Mouse (Mus musculus) cerebellum, postnatal 36 days (tissue): ENCODE data around the gene Gfpt2.
"Not testable (repeated sequence)": the region's sequence is repeated elsewhere in the genome, so short reads cannot be mapped to it uniquely, and the experiment has no call there.

Source experiments
- DNase-seq, 2 experiments: peaks; one replicate each; pipeline ENCODE4 v3.0.0; 2021 to 2022; ENCODE audit warnings: mixed read lengths in 2 of 2

Gfpt2 gene

DNA sequence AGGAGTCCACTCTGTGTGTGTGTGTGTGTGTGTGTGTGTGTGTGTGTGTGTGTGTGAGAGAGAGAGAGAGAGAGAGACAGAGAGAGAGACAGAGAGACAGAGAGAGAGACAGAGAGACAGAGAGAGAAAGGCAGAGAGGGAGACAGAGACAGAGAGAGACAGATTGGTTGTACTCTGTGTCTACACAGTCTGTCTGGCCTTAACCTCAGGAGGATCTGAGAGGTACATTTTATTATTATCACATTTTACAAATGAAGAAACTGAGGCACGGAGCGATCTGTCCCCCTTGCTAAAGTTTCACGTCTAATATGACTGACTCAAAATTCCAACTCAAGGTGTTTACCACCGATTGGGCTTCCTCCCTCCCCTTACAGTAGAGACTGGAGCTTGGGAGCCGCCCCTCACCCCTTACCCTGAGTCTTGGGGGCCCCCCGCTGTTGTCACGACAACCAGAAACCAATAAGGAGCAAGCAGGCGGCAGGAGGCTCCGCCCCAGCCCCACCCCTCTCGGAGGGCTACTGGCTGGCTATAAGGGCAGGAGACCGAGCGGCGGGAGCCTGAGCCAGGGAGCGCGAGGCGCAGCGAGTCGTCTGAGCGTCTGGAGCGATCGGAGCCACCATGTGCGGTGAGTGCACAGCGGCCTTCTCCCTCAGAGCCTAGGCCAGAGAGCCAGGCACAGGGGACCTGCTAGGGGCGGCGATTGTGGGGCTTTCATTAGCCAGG is at the start of gene Gfpt2:
TSS of gene Gfpt2 (plus strand) at position 560 of the 723 bp plus-strand sequence.
- DNase-seq, result peak; percentile 37 to 49

- DNase-seq, result no peak
These were observed 49.0 kb upstream of the Gfpt2 start for GRCm38 (mm10) chr11:49744981-49745380.

DNA sequence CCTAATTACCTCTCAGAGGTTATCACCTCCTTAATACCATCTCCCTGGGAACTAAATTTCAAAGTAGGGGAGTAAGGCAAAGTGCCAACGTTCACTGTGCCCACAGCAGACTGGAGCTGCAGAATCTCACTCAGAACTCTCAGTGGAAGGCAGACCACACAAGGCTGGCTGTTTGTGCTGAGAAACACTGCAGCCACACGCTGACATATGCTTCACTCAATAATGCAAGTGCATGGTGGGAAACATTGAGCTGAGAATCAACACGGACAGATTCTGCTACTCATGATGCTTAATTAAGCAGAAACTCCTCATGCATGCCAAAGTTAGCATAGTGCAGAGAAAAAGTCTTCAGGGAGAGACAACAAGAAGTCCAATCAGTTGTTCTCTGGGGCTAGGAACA is 48.1 kb upstream of the Gfpt2 start:
- no peak for DNase-seq

- DNase-seq, result no peak
These were observed 47.2 kb upstream of the Gfpt2 start for GRCm38 (mm10) chr11:49746756-49747155.

GRCm38 (mm10) chr11:49754958-49755665 is 38.9 kb upstream of the Gfpt2 start:
- no peak for DNase-seq

DNA sequence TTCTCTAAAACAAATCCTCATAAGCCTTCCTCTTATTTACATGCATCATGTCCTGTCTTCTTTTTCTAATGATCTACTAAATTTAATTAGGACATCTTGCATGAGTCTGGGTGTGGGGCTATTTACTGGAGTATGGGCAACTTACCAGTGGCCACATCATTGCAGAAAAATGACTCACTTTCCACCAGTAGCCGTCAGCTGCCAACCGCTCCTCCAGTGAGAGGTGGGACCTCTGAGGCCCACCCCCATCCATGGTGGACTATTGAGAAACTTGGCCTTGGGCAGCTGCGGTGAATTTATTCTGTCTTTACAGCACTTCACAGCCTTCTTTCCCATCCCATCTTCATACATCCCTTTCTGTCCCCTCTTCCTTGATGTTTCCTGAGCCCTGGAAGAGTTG is 35.9 kb upstream of the Gfpt2 start:
- DNase-seq, result no peak

DNA sequence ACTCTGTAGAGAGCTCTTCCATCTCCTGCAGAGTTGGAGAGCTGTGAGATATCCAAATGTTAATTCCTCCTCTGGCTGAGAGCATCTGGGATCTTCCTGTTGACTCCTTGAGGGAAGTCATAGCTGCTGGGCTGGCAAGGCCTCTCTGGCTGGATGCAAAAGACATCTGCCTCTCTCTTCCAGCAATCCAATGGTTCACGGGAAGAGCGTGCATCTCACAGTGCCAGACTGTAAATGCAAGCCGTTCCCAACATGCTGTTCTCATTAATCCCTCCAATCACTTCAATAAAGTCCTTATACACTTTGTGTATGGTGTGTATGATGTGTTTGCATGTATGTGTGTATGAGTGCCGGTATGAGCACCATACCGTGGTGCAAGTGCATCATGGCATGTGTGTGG is 32.8 kb upstream of the Gfpt2 start:
- no peak for DNase-seq

GRCm38 (mm10) chr11:49763555-49763954 is 30.4 kb upstream of the Gfpt2 start:
- DNase-seq, result no peak

GRCm38 (mm10) chr11:49764023-49764422 is 30.0 kb upstream of the Gfpt2 start:
- DNase-seq, result no peak

DNA sequence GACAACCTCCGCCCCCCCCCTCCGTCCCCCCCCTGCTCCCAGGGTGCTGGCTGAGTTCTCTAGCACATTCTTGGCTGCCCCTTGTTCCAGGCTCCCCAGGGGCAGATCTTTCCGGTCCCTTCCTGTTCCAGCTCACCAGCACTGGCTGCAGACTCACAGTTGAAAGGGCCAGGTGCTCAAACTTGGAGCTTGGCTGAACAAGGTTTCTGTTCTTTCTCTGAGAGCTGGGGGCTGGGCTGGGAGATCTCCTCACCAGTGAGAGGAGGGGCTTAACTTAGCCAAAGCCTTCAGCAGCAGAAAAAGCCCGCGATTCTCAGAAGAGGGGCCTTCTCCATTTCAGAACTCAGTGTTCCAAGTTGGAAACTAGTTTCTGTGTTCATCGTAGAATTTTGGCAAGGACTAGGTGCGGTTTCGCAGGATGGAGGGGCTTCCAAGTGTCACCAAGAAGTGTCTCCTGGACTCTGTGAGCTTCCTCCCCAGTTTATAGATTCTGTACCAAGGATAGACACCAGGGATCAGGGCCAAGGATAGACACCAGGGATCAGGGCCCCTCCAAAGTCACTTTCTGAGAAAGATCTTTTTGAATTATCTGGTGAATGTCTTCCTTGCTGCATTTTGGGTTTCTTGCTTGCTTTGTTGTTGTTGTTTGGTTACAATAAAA is 29.2 kb upstream of the Gfpt2 start:
- DNase-seq, result peak in 1 of 2 experiments; percentile 9

DNA sequence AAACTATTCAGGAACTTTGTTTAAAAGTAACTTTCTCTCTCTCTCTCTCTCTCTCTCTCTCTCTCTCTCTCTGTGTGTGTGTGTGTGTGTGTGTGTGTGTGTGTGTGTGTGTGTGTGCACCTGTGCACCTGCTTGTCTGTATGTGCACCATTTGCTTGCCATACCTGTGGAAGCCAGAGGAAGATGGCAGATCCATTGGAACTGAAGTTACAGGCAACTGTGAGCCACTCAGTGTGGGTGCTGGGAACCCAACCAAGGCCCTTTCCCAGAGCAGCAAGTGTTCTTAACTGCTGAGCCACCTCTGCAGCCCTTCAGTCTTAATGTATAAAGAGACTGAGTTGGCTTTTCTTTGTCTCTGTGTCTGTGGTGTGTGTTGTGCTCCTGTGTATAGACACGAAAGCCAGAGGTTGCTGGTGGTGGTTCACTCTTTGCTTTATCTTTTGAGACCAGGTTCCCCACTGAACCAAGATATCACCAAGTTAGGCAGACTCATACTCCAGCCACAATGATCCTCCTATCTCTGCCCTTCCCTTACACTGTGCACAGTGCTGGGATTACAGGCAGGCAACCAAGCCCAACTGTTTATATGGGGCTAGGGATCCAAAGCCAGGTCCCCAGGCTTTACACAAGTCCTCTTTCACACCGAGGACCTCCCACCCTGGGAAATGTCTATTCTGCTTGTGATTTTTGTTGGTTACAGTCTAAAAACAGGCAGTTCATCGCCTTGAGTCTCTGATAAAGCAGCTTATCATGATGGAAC is 28.4 kb upstream of the Gfpt2 start:
- DNase-seq, result no peak

DNA sequence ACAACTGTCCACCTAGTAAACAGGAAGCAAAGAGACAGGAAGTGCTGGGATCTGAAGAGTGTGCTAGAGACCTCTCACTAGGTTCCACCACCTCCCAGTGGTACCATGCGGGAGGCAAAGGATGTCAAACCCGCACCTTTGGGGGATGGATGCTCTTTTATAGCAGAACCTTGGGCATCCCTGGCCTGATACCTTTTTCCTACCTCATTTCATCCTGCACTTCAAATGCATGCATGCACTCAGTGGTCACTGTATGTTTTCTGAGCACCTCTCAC is 27.9 kb upstream of the Gfpt2 start:
- no peak for DNase-seq

DNA sequence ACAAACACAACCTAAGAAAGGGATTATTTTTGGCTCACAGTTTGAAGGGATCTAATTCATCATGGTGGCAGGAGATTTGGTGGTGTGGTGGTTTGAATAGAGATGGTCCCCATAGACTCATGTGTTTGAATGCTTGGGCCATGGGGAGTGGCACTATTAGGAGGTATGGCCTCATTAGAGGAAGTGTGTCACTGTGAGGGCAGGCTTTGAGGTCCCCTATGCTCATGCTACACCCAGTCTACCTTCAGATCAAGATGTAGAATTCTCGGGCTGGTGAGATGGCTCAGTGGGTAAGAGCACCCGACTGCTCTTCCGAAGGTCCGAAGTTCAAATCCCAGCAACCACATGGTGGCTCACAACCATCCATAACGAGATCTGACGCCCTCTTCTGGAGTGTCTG is 26.5 kb upstream of the Gfpt2 start:
- not testable (repeated sequence) for DNase-seq

GRCm38 (mm10) chr11:49768781-49769180 is 25.2 kb upstream of the Gfpt2 start:
- DNase-seq, result no peak

- DNase-seq, result no peak
These were observed 23.1 kb upstream of the Gfpt2 start for GRCm38 (mm10) chr11:49770676-49771550.

GRCm38 (mm10) chr11:49772251-49772650 is 21.7 kb upstream of the Gfpt2 start:
- DNase-seq, result no peak

GRCm38 (mm10) chr11:49774894-49775293 is 19.1 kb upstream of the Gfpt2 start:
- no peak for DNase-seq

DNA sequence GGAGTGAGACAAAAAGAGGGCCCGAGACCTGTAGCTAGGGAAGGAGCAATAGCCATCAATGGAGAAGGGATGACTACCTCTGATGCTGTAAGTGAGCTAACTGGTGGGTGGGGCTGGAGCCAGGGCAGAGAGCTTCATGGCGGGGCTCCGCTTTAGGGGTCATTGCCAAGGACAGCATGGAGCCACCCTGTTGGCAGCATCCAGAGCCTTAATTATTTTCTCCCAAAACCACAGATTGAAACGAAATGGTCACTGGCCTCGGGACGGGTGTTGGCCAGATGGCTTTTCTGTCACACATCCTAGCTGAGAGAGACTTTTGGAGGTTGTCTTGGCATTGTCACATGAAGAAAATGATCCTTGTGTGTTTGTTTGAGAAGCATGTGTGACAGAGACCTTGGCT is 15.1 kb upstream of the Gfpt2 start:
- peak; percentile 35 to 38 for DNase-seq

DNA sequence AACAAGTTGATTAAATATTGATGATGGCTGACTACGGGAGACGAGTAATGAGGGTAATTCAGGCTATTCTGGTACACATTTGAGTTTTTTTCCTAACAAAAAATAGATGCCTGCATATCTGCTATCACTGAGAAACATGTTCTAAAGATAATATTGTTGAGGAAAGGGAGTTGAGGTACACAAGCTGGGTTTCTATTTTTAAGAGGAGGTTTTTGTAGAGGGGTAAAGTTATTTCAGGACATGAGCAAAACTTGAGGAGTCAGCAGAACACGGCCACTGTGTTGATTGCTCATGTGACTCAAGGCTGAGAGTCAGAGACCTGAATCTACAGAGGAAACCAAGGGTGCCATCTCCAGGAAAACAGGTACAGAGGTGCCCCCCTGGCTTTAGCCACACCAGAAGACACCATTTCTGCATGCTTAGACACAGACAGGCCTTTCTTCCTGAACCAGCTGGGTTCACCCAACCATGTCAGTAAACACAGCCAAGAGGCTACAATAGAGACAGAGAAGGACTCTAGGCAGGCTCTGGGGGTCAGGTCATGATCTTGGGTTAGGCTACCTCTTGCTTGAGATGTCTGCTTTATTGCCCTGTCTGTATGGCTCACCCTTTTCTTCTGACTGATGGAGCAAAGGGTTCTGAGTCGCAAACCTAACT is 13.7 kb upstream of the Gfpt2 start:
- no peak for DNase-seq

- DNase-seq, result no peak
These were observed 12.1 kb upstream of the Gfpt2 start for GRCm38 (mm10) chr11:49781833-49782399.

- DNase-seq, result no peak
These were observed 847 bp upstream of the Gfpt2 start for GRCm38 (mm10) chr11:49793131-49793530.
